Mouse (Mus musculus) hindlimb bud, embryonic 11.5 days (tissue): ENCODE measurements around the gene Dab1.

Experiments
- DNase-seq: peaks from one replicate; pipeline ENCODE4 v3.0.0-alpha.2; 2012; ENCODE audit warnings: low read depth, low spot score; ENCODE audit errors: extremely low spot score

Dab1 gene

GRCm38 (mm10) chr4:104642761-104643469 is 1023.8 kb downstream of the Dab1 start:
- no peak for DNase-seq

- no peak for DNase-seq
These were observed 1024.6 kb downstream of the Dab1 start for GRCm38 (mm10) chr4:104643534-104644356.

GRCm38 (mm10) chr4:104644357-104644630 is 1025.1 kb downstream of the Dab1 start:
- no peak for DNase-seq

GRCm38 (mm10) chr4:104644862-104645261 is 1025.7 kb downstream of the Dab1 start:
- DNase-seq = no peak

- DNase-seq = no peak
These were observed 1032.6 kb downstream of the Dab1 start for GRCm38 (mm10) chr4:104651761-104652160.

GRCm38 (mm10) chr4:104656728-104657127 is 1037.6 kb downstream of the Dab1 start:
- DNase-seq = no peak

GRCm38 (mm10) chr4:104662841-104663614 is 1043.9 kb downstream of the Dab1 start:
- DNase-seq = no peak

- DNase-seq = no peak
These were observed 1046.4 kb downstream of the Dab1 start for GRCm38 (mm10) chr4:104665553-104665952.

- no peak for DNase-seq
These were observed 1047.8 kb downstream of the Dab1 start for GRCm38 (mm10) chr4:104666831-104667551.

GRCm38 (mm10) chr4:104668061-104668460 is 1048.9 kb downstream of the Dab1 start:
- DNase-seq = no peak

GRCm38 (mm10) chr4:104669406-104669805 is 1050.2 kb downstream of the Dab1 start:
- no peak for DNase-seq

- DNase-seq = no peak
These were observed 1051.6 kb downstream of the Dab1 start for GRCm38 (mm10) chr4:104670741-104671140.

GRCm38 (mm10) chr4:104673317-104673716 is 1054.2 kb downstream of the Dab1 start:
- DNase-seq = no peak

- no peak for DNase-seq
These were observed 1055.5 kb downstream of the Dab1 start for GRCm38 (mm10) chr4:104674706-104675105.

GRCm38 (mm10) chr4:104678234-104678633 is 1059.1 kb downstream of the Dab1 start:
- no peak for DNase-seq

- DNase-seq = no peak
These were observed 1061.3 kb downstream of the Dab1 start for GRCm38 (mm10) chr4:104680475-104680874.

GRCm38 (mm10) chr4:104686137-104686809 is 1067.1 kb downstream of the Dab1 start:
- DNase-seq = no peak

GRCm38 (mm10) chr4:104689047-104689446 is 1069.9 kb downstream of the Dab1 start:
- no peak for DNase-seq

- DNase-seq = no peak
These were observed 1071.9 kb downstream of the Dab1 start for GRCm38 (mm10) chr4:104691026-104691425.

- DNase-seq = no peak
These were observed 1075.0 kb downstream of the Dab1 start for GRCm38 (mm10) chr4:104694188-104694587.
